Mouse (Mus musculus) heart, embryonic 12.5 days (tissue): ENCODE measurements around the gene Pou3f4. TPM values are rescaled to one million over a fixed set of nuclear protein-coding genes. Genes with fewer than 3 reads are reported as not detected.
"Not testable (repeated sequence)": the region's sequence is repeated elsewhere in the genome, so short reads cannot be mapped to it uniquely, and the experiment has no call there.

Experiments
- ATAC-seq: fragments of 200-750 bp; cut with Nextera tagmentation; 2 replicates; pipeline ENCODE4 v1.8.0; 2017; ENCODE audit warnings: moderate TSS enrichment, moderate library complexity; ENCODE audit not compliant: insufficient number of reproducible peaks, low FRiP score
- H3K27ac ChIP-seq: fragments of 300-500 bp; sonication (generic); 2 replicates; pipeline ENCODE4 v1.5.1; 2016; ENCODE audit warnings: mild to moderate bottlenecking, moderate library complexity; ENCODE audit not compliant: poor library complexity, severe bottlenecking
- H3K27me3 ChIP-seq: fragments of 300-500 bp; sonication (generic); replicated peaks from 2 replicates; pipeline ENCODE4 v1.6.1; 2016; ENCODE audit warnings: mild to moderate bottlenecking, moderate library complexity
- H3K36me3 ChIP-seq: fragments of 300-500 bp; sonication (generic); 2 replicates; pipeline ENCODE4 v1.6.1; 2016; ENCODE audit warnings: mild to moderate bottlenecking, moderate library complexity
- H3K4me1 ChIP-seq: fragments of 300-500 bp; sonication (generic); replicated peaks from 2 replicates; pipeline ENCODE4 v1.6.1; 2016; ENCODE audit warnings: mild to moderate bottlenecking
- H3K4me2 ChIP-seq: fragments of 300-500 bp; sonication (generic); 2 replicates; pipeline ENCODE4 v1.6.1; 2016; ENCODE audit warnings: mild to moderate bottlenecking, moderate library complexity
- H3K4me3 ChIP-seq: fragments of 300-500 bp; sonication (generic); 2 replicates; pipeline ENCODE4 v1.5.1; 2016; ENCODE audit warnings: mild to moderate bottlenecking
- H3K9ac ChIP-seq: fragments of 300-500 bp; sonication (generic); 2 replicates; pipeline ENCODE4 v1.6.1; 2016; ENCODE audit warnings: mild to moderate bottlenecking, moderate library complexity
- H3K9me3 ChIP-seq: fragments of 300-500 bp; sonication (generic); replicated peaks from 2 replicates; pipeline ENCODE4 v1.6.1; 2016; ENCODE audit warnings: mild to moderate bottlenecking, moderate library complexity
- WGBS: fragments of 180-500 bp; shearing (Covaris S2); methylation state at CpG from one replicate; pipeline ENCODE4 v1.1.7; 2016; 5-methylcytosine and 5-hydroxymethylcytosine counted together
- polyA plus RNA-seq: library from polyadenylated mRNA; unstranded; fragments of >200 nt; fragmentation: Nextera tagmentation; extraction: Ambion mirVana; gene quantifications from 2 replicates; pipeline ENCODE4 v1.2.1, GENCODE M21; 2016

Gene Pou3f4
- 0.17 and 0.18 TPM in 2 replicates for polyA plus RNA-seq

DNA sequence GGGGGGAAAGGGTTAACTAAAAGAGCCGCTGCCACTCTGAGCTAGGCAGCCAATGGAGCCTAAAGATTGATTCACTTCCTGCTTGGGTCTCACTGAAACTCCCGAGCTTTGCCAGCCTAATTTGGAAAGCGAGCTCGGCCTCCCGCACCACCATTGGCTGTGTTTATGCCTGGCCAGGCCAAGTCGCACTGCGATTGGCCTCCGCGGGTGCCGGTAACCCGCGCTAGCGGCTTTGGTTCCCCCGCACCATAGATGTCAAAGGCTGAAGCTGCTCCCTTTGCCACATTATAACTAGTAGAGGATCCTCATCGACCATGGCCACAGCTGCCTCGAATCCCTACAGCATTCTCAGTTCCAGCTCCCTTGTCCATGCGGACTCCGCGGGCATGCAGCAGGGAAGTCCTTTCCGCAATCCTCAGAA lies at the start of gene Pou3f4:
TSS of gene Pou3f4 (plus strand) at position 130 of the 421 bp plus-strand sequence.
- Histone ChIP-seq H3K9me3 (no peaks in the 10 kb centered on the region), H3K4me2 (peak within 1 kb of the TSS; percentile 81), H3K4me1 (no peaks in the 10 kb centered on the region), H3K27me3 (peaks cover 28% of the 10 kb centered on the region), H3K9ac (peak within 1 kb of the TSS; percentile 51; the same call in 1 of the 2 replicates), H3K4me3 (peak within 1 kb of the TSS; percentile 56), H3K27ac (no peak within 1 kb of the TSS), H3K36me3 (no peaks in the 10 kb centered on the region)
- WGBS = 9% methylated on average over 20 of the region's 20 CpGs
- peak; percentile 83 for ATAC-seq

DNA sequence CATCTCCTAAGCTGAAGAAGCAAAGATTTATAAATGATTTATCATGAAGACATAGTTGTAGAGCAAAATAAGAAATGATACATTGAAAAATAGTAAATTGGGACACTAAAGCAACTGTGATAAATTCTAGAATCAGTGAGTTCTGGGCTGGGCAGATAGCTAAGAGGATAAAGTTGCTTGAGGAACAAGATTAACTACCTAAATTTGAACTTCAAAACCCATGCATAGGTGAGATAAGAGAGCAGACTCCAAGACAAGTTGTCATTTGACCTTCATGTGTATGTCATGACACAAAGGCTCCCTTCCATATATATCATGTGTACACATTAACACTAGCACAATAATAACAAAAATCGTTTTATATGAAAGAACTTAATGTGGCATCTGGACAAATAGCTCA lies 48.1 kb upstream of the Pou3f4 start:
- WGBS = 46% methylated on average over 1 of the region's 1 CpGs
- no peaks in the 10 kb centered on the region for H3K4me1 ChIP-seq
- no peak overlapping the region for H3K27ac ChIP-seq
- no peak overlapping the region for H3K4me3 ChIP-seq
- H3K27me3 ChIP-seq = no peaks in the 10 kb centered on the region
- no peak for ATAC-seq
- no peaks in the 10 kb centered on the region for H3K9me3 ChIP-seq
- no peaks in the 10 kb centered on the region for H3K36me3 ChIP-seq
- no peak overlapping the region for H3K4me2 ChIP-seq
- no peak overlapping the region for H3K9ac ChIP-seq

DNA sequence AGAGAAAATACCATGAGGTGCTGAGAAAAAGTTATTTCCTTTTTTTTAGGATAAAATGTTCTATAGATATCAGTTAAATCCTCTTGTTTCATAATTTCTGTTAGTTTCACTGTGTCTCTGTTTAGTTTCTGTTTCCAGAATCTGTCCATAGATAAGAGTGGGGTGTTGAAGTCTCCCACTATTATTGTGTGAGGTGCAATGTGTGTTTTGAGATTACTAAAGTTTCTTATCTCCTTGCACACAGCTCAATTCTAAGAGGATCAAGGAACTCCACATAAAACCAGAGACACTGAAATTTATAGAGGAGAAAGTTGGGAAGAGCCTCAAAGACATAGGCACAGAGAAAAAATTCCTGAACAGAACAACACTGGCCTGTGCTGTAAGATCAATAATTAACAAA lies 39.3 kb upstream of the Pou3f4 start:
- not testable (repeated sequence) for H3K9me3 ChIP-seq, H3K4me1 ChIP-seq, H3K9ac ChIP-seq, H3K4me2 ChIP-seq, H3K27ac ChIP-seq, H3K27me3 ChIP-seq, ATAC-seq, H3K36me3 ChIP-seq, H3K4me3 ChIP-seq

DNA sequence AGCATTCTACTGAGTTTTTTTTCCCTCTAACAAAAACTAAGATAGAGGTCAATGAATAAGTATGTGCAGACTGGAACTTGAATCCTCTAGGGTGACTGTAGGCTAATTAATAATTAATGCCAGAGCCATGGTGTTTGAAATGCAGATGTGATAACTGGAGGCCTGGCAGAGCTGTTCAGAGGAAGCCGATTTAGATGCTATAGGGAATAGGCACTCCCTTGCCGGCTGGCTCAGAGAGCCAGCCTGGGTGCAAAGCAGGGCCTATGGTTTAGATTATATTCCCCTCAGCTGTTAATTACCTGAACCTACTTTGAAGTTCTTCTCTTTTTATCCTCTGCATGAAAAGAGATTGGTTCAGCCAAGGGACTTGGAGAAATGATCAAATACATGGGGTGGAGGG lies 11.6 kb upstream of the Pou3f4 start:
- Histone ChIP-seq H3K9ac (no peak overlapping the region), H3K4me1 (no peaks in the 10 kb centered on the region), H3K27me3 (no peaks in the 10 kb centered on the region), H3K9me3 (no peaks in the 10 kb centered on the region), H3K4me3 (no peak overlapping the region), H3K4me2 (no peak overlapping the region), H3K27ac (no peak overlapping the region), H3K36me3 (no peaks in the 10 kb centered on the region)
- WGBS = 43% methylated on average over 2 of the region's 2 CpGs
- ATAC-seq = no peak

DNA sequence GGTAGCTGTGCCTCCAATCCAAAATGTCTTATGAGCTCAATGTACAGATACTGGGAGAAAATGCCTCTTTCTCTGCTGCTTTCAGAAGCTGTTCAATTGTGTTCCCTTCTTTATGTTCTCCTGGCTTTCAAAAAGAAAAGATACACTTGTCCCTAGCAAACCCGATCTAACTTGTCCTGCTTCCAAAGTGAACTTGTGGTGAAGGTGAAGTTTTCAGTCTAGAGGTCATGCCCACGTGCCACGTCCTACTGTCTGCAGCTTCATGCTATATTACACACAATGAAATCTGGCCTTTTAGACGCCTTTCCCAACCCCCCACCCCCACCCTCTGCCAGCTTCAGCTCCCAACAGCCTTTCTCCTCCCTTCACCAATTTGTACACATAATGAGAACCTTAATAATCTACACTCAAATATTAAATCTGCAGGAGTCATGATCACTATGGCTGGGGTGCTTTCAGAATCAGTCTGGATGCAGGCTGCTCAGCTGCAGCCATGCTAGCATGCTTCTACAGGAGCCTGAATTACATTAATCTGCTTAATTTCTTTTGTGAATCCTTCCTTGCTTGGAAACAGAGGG lies 4.0 kb upstream of the Pou3f4 start:
- 44% methylated on average over 4 of the region's 4 CpGs for whole genome bisulfite sequencing
- no peak overlapping the region for H3K4me3 ChIP-seq
- ATAC-seq = no peak
- H3K4me1 ChIP-seq = no peaks in the 10 kb centered on the region
- peaks cover 10% of the 10 kb centered on the region; the same call in 1 of the 2 replicates for H3K27me3 ChIP-seq
- H3K27ac ChIP-seq = no peak overlapping the region
- H3K36me3 ChIP-seq = no peaks in the 10 kb centered on the region
- H3K9me3 ChIP-seq = no peaks in the 10 kb centered on the region
- no peak overlapping the region for H3K9ac ChIP-seq
- H3K4me2 ChIP-seq = no peak overlapping the region

DNA sequence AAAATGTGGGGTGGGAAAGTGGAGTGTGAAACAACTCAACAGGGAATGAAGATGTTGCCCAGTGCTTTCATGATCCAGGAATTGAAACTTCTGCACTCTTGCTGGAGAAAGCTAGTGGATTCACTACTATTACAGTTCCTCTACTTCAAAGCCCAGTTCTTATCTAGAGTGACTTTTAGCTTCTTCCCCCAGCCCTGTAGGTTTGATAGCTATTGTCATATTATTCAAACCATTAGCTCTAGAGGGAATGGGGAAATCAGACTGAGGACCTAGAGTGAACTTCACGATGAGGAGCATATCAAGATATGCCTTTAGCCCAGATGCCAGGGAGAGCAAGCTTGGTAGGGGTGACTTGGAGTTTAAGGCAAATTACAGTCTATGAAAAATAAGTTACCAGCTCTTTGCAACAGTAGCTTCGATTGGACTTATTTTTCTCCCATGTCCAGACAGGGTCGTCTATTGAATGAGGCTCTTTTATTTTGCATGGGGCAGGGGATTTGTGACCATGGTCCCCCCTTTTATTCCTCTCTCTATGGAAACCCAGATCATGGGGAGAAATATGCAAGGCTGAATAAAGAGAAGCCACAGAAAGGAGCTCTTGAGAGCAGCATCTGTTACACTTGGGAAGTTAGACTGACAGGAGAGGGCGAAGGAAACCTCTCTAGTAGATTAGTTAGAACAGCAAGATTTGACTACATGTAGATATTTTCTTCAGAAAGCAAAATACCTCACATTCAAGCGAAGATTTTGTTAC lies 3.1 kb upstream of the Pou3f4 start:
- Histone ChIP-seq H3K9ac (no peak overlapping the region), H3K27ac (no peak overlapping the region), H3K4me2 (no peak overlapping the region), H3K4me3 (no peak overlapping the region), H3K36me3 (no peaks in the 10 kb centered on the region), H3K4me1 (no peaks in the 10 kb centered on the region), H3K27me3 (peaks cover 17% of the 10 kb centered on the region; the same call in 1 of the 2 replicates), H3K9me3 (no peaks in the 10 kb centered on the region)
- 46% methylated on average over 5 of the region's 5 CpGs for WGBS
- no peak for ATAC-seq

DNA sequence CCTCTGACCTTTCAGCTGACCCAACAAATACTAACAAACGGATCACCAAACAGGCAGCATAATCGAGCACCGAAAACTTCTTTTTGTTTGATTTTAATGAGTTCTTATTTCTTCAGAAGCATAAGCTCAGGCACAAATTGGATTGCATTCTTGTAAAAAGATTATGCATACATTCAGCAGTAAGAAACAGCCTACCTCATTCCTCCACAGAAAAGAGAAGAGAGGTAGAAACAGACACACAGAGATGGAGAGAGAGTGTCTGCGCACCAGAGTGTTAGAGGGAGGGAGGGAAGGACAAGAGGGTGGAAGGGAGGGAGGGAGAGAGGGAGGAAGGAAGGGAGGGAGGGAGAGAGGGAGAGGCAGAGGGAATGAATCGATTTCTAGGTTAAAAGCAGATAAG lies 2.0 kb upstream of the Pou3f4 start:
- WGBS = 21% methylated on average over 5 of the region's 5 CpGs
- no peak for ATAC-seq
- Histone ChIP-seq H3K9me3 (no peaks in the 10 kb centered on the region), H3K27me3 (peaks cover 25% of the 10 kb centered on the region), H3K36me3 (no peaks in the 10 kb centered on the region), H3K4me2 (no peak overlapping the region), H3K4me3 (no peak overlapping the region), H3K4me1 (no peaks in the 10 kb centered on the region), H3K27ac (no peak overlapping the region), H3K9ac (no peak overlapping the region)

DNA sequence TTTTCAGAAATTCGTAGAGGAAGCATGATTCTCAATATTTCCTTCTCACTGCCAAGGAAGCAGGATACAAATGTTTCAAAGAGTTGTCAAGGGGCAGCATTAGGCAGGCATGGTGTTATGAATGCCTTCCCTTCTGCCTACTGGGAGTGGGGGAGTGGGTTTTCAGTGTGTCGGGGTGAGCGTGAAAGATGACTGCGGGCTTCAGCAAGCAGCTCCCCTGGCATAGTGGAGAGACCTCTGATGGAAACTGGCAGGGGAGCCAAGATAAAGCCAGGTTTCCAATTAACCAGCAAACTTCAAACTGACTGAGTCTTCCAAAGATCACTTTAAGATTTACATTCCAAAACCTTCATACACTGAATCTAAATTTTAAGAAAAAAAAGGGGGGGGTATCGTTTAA lies 679 bp upstream of the Pou3f4 start:
- H3K36me3 ChIP-seq = no peaks in the 10 kb centered on the region
- no peak overlapping the region for H3K9ac ChIP-seq
- H3K27ac ChIP-seq = no peak overlapping the region
- 20% methylated on average over 5 of the region's 5 CpGs for WGBS
- no peak overlapping the region for H3K4me2 ChIP-seq
- no peak for ATAC-seq
- no peaks in the 10 kb centered on the region for H3K9me3 ChIP-seq
- H3K4me1 ChIP-seq = no peaks in the 10 kb centered on the region
- H3K4me3 ChIP-seq = no peak overlapping the region
- H3K27me3 ChIP-seq = peaks cover 28% of the 10 kb centered on the region

DNA sequence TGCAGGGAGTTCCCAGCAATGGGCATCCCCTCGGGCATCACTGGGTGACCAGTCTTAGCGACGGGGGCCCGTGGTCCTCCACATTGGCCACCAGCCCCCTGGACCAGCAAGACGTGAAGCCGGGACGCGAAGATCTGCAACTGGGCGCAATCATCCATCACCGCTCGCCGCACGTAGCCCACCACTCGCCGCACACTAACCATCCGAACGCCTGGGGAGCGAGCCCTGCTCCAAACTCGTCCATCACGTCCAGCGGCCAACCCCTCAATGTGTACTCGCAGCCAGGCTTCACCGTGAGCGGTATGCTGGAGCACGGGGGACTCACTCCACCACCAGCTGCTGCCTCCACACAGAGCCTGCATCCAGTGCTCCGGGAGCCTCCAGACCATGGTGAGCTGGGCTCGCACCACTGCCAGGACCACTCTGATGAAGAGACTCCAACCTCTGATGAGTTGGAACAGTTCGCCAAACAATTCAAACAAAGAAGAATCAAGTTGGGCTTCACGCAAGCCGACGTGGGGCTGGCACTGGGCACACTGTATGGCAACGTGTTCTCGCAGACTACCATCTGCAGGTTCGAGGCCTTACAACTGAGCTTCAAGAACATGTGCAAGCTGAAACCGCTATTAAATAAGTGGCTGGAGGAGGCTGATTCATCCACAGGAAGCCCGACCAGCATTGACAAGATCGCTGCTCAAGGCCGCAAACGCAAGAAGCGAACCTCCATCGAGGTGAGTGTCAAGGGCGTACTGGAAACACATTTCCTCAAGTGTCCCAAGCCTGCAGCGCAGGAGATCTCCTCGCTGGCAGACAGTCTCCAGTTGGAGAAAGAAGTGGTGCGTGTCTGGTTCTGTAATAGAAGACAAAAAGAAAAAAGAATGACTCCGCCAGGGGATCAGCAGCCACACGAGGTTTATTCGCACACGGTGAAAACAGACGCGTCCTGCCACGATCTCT lies 790 bp downstream of the Pou3f4 start:
- 11% methylated on average over 52 of the region's 52 CpGs for WGBS
- Histone ChIP-seq H3K4me2 (peak overlapping the region; percentile 81), H3K36me3 (no peaks in the 10 kb centered on the region), H3K27ac (no peak overlapping the region), H3K9ac (peak overlapping the region; percentile 51; the same call in 1 of the 2 replicates), H3K4me1 (no peaks in the 10 kb centered on the region), H3K27me3 (peaks cover 28% of the 10 kb centered on the region), H3K4me3 (peak overlapping the region; percentile 56), H3K9me3 (no peaks in the 10 kb centered on the region)
- 0 out of 2 replicates have a peak, but pooled peaks have one; percentile 45 for ATAC-seq

DNA sequence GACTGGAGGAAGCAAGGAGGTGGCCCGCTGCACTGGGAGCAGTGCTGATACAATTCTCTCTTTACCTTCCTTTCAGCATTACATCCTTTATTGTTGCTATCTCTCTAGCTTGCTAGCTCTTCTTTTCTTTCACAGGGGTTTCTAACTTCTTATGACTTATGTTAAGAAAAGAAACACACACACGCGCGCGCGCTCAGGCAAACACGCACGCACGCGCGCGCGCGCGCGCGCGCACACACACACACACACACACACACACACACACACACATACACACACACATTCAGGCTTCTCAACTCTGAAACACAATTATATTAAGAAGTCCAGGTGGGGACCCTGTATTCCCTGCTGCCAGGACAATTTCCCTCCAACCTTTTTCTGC lies 1.5 kb downstream of the Pou3f4 start:
- no peaks in the 10 kb centered on the region for H3K9me3 ChIP-seq
- peak overlapping the region; percentile 56 for H3K4me3 ChIP-seq
- no peak overlapping the region for H3K27ac ChIP-seq
- H3K9ac ChIP-seq = no peak overlapping the region
- 40% methylated on average over 16 of the region's 18 CpGs for WGBS
- no peak for ATAC-seq
- no peaks in the 10 kb centered on the region for H3K36me3 ChIP-seq
- H3K4me1 ChIP-seq = no peaks in the 10 kb centered on the region
- peak overlapping the region; percentile 81 for H3K4me2 ChIP-seq
- H3K27me3 ChIP-seq = peaks cover 28% of the 10 kb centered on the region

DNA sequence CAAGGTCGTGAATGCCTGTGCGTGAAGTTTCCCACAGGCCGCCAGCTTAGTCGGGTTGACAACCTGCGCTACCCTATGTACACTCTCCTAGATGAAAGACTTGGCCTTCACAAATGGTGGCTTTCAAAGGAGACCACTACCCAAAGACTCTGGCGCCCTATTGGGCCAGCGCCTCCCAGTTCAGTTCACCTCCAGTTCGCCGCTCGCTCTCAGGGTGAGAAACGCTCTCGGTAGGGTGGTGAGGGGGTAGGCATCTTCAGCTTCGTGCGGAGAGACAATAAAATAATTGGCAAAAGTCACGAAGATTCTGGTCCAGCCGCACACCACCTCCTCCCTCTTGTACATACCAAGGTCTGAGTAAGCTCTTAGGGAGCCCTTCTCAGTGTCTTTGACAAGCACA lies 2.5 kb downstream of the Pou3f4 start:
- 12% methylated on average over 16 of the region's 16 CpGs for WGBS
- peak overlapping the region; percentile 30 for H3K4me3 ChIP-seq

More for the DNA sequence above, 2.5 kb downstream of the Pou3f4 start:
- ATAC-seq = no peak
- Histone ChIP-seq H3K27ac (no peak overlapping the region), H3K9me3 (no peaks in the 10 kb centered on the region), H3K4me1 (no peaks in the 10 kb centered on the region), H3K9ac (no peak overlapping the region), H3K27me3 (peaks cover 28% of the 10 kb centered on the region), H3K36me3 (no peaks in the 10 kb centered on the region), H3K4me2 (peak overlapping the region; percentile 59)
